Mouse (Mus musculus) thymus, adult 2 months (tissue): ENCODE results near the gene Serinc3.

ENCODE experiments used
- CTCF ChIP-seq: fragments of 200-500 bp; IDR thresholded peaks from 2 replicates; pipeline ENCODE4 v1.5.1; 2012; ENCODE audit warnings: mild to moderate bottlenecking, control low read depth, low read length, moderate library complexity, borderline replicate concordance; ENCODE audit not compliant: control insufficient read depth, poor library complexity, insufficient read depth; ENCODE audit errors: extremely low read depth
- POLR2A ChIP-seq: fragments of 200-500 bp; IDR thresholded peaks from 2 replicates; pipeline ENCODE4 v1.6.1; 2012; ENCODE audit warnings: mild to moderate bottlenecking, low read length, control low read depth, moderate library complexity; ENCODE audit not compliant: control insufficient read depth, poor library complexity, insufficient read depth; ENCODE audit errors: extremely low read depth

DNA sequence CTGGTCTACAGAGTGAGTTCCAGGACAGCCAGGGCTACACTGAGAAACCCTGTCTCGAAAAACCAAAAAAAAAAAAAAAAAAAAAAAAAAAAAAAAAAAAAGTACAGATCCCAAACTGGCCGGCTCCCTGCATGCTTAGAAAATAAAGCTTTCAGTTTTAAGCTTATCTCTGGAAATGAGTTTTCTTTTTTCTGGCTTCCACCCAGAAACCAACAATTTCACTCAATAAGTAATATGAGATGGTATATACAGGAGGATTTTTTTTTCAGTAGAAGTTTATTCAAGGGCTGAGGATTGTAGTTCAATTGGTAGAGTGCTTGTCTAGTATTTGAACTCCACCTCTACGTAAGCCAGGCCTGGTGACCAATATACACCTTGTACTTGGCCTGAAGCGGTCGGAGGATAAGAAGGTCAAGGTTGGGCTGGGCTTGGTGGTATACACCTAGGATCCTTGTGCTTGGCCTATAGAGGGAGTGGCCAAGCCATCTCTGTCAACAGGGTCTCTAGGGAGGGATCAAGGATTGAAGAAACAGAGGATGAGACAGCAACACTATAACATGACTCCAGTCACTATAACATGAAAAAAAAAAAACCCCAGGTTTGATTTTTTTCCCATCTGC lies 1.6 kb upstream of the Serinc3 start:
- no peak for TF ChIP-seq CTCF
- TF ChIP-seq POLR2A, result no peak
